Mouse (Mus musculus) megakaryocyte, adult 5-6 weeks (primary cell): ENCODE measurements around the gene C1s2. TPM values are rescaled to one million over a fixed set of nuclear protein-coding genes. Genes with fewer than 3 reads are reported as not detected.
"Not testable (repeated sequence)": the region's sequence is repeated elsewhere in the genome, so short reads cannot be mapped to it uniquely, and the experiment has no call there.

ENCODE experiments used
- ATAC-seq: 2 replicates; pipeline ENCODE4 v1.8.0; 2016; ENCODE audit warnings: mild to moderate bottlenecking, inconsistent platforms; ENCODE audit not compliant: poor library complexity, severe bottlenecking
- total RNA-seq, 2 experiments: library from RNA; stranded (forward) in 1 of 2; stranded (reverse) in 1 of 2; fragments of 153-499, 151-499 nt in 1 of 2; fragments of 221-1000, 200-1000 nt in 1 of 2; gene quantifications; 2 replicates each; pipeline versions ENCODE4 v1.2.3 to v1.2.4; 2015 to 2017

C1s2 gene
- total RNA-seq, 2 experiments from 2014 or later = not detected

GRCm38 (mm10) chr6:124640997-124641396 lies 5.1 kb upstream of the C1s2 start:
- peak; percentile 82 for ATAC-seq

- no peak for ATAC-seq
These were observed 4.2 kb upstream of the C1s2 start for GRCm38 (mm10) chr6:124640041-124640440.

- peak; percentile 80 for ATAC-seq
These were observed 1.1 kb upstream of the C1s2 start for GRCm38 (mm10) chr6:124636858-124637460.

GRCm38 (mm10) chr6:124630763-124631162 lies 5.1 kb downstream of the C1s2 start:
- ATAC-seq = no peak

GRCm38 (mm10) chr6:124626184-124626583 lies 9.7 kb downstream of the C1s2 start:
- not testable (repeated sequence) for ATAC-seq

- no peak for ATAC-seq
These were observed 10.3 kb downstream of the C1s2 start for GRCm38 (mm10) chr6:124625612-124626011.

GRCm38 (mm10) chr6:124602031-124602430 lies 33.9 kb downstream of the C1s2 start:
- no peak for ATAC-seq

GRCm38 (mm10) chr6:124593121-124593520 lies 42.8 kb downstream of the C1s2 start:
- no peak for ATAC-seq

- ATAC-seq = no peak
These were observed 43.6 kb downstream of the C1s2 start for GRCm38 (mm10) chr6:124592186-124592700.

GRCm38 (mm10) chr6:124588771-124589170 lies 47.1 kb downstream of the C1s2 start:
- no peak for ATAC-seq

- ATAC-seq = no peak
These were observed 49.6 kb downstream of the C1s2 start for GRCm38 (mm10) chr6:124586266-124586665.

- ATAC-seq = no peak
These were observed 50.1 kb downstream of the C1s2 start for GRCm38 (mm10) chr6:124585761-124586160.

- no peak for ATAC-seq
These were observed 51.0 kb downstream of the C1s2 start for GRCm38 (mm10) chr6:124584935-124585334.

GRCm38 (mm10) chr6:124582231-124582630 lies 53.7 kb downstream of the C1s2 start:
- no peak for ATAC-seq

- not testable (repeated sequence) for ATAC-seq
These were observed 55.7 kb downstream of the C1s2 start for GRCm38 (mm10) chr6:124580155-124580554.

- not testable (repeated sequence) for ATAC-seq
These were observed 60.7 kb downstream of the C1s2 start for GRCm38 (mm10) chr6:124575155-124575678.

Other genes starting within 250 kb of the C1s2 start
- 16.1 and 16.8 TPM in 2 replicates for gene Pex5, start 221.0 kb downstream of the C1s2 start, total RNA-seq (2015)
- 17.7 and 18.4 TPM in 2 replicates for gene Pex5, start 221.0 kb downstream of the C1s2 start, total RNA-seq (2017)
- gene Clstn3, start 171.3 kb downstream of the C1s2 start, total RNA-seq (2015) = 0.11 and 1.2 TPM in 2 replicates
- 0.51 and 0.73 TPM in 2 replicates for gene Clstn3, start 171.3 kb downstream of the C1s2 start, total RNA-seq (2017)
- 9.2 and 11.8 TPM in 2 replicates for gene C1rl, start 143.0 kb downstream of the C1s2 start, total RNA-seq (2015)
- gene C1rl, start 143.0 kb downstream of the C1s2 start, total RNA-seq (2017) = 15.1 and 15.9 TPM in 2 replicates
- gene C1ra, start 123.7 kb downstream of the C1s2 start, total RNA-seq (2015) = 4.7 and 4.8 TPM in 2 replicates
- 3.4 and 3.8 TPM in 2 replicates for gene C1ra, start 123.7 kb downstream of the C1s2 start, total RNA-seq (2017)
- 0.14 TPM in 1 of 2 replicates, not detected in the other for gene C1s1, start 93.7 kb downstream of the C1s2 start, total RNA-seq (2015)
- gene C1s1, start 93.7 kb downstream of the C1s2 start, total RNA-seq (2017) = 0.28 and 1.0 TPM in 2 replicates
- gene C1rb, start 65.8 kb downstream of the C1s2 start, total RNA-seq (2015) = not detected in 2 replicates
- gene C1rb, start 65.8 kb downstream of the C1s2 start, total RNA-seq (2017) = not detected in 2 replicates
- gene Lpcat3, start 26.9 kb upstream of the C1s2 start, total RNA-seq (2015) = 32.8 and 48.3 TPM in 2 replicates
- 22.4 and 24.8 TPM in 2 replicates for gene Lpcat3, start 26.9 kb upstream of the C1s2 start, total RNA-seq (2017)
- gene Emg1, start 76.1 kb upstream of the C1s2 start, total RNA-seq (2015) = 144 and 179 TPM in 2 replicates
- 170 and 206 TPM in 2 replicates for gene Emg1, start 76.1 kb upstream of the C1s2 start, total RNA-seq (2017)
- 99.5 and 115 TPM in 2 replicates for gene Phb2, start 76.3 kb upstream of the C1s2 start, total RNA-seq (2015)
- 152 and 160 TPM in 2 replicates for gene Phb2, start 76.3 kb upstream of the C1s2 start, total RNA-seq (2017)
- gene Ptpn6, start 102.6 kb upstream of the C1s2 start, total RNA-seq (2015) = 308 and 336 TPM in 2 replicates
- gene Ptpn6, start 102.6 kb upstream of the C1s2 start, total RNA-seq (2017) = 1,009 and 1,024 TPM in 2 replicates
- 177 and 203 TPM in 2 replicates for gene Grcc10, start 105.3 kb upstream of the C1s2 start, total RNA-seq (2015)
- gene Grcc10, start 105.3 kb upstream of the C1s2 start, total RNA-seq (2017) = 121 and 136 TPM in 2 replicates
- gene Gm45234, start 119.9 kb upstream of the C1s2 start, total RNA-seq (2015) = not detected in 2 replicates
- gene Gm45234, start 119.9 kb upstream of the C1s2 start, total RNA-seq (2017) = not detected in 2 replicates
- gene Atn1, start 120.4 kb upstream of the C1s2 start, total RNA-seq (2015) = 25.7 and 29.8 TPM in 2 replicates
- gene Atn1, start 120.4 kb upstream of the C1s2 start, total RNA-seq (2017) = 3.0 and 10.9 TPM in 2 replicates
- gene Eno2, start 133.6 kb upstream of the C1s2 start, total RNA-seq (2015) = not detected in 2 replicates
- gene Eno2, start 133.6 kb upstream of the C1s2 start, total RNA-seq (2017) = not detected in 2 replicates
- gene Lrrc23, start 143.6 kb upstream of the C1s2 start, total RNA-seq (2015) = not detected in 2 replicates
- 0.26 and 3.9 TPM in 2 replicates for gene Lrrc23, start 143.6 kb upstream of the C1s2 start, total RNA-seq (2017)
- gene Spsb2, start 172.6 kb upstream of the C1s2 start, total RNA-seq (2015) = 5.1 and 8.0 TPM in 2 replicates
- 10.3 and 14.0 TPM in 2 replicates for gene Spsb2, start 172.6 kb upstream of the C1s2 start, total RNA-seq (2017)
- gene Tpi1, start 178.2 kb upstream of the C1s2 start, total RNA-seq (2015) = 134 and 144 TPM in 2 replicates
- gene Tpi1, start 178.2 kb upstream of the C1s2 start, total RNA-seq (2017) = 93.8 and 113 TPM in 2 replicates
- 31.8 and 32.7 TPM in 2 replicates for gene Usp5, start 193.4 kb upstream of the C1s2 start, total RNA-seq (2015)
- gene Usp5, start 193.4 kb upstream of the C1s2 start, total RNA-seq (2017) = 56.3 and 58.5 TPM in 2 replicates
- 160 and 180 TPM in 2 replicates for gene Cdca3, start 193.5 kb upstream of the C1s2 start, total RNA-seq (2015)
- gene Cdca3, start 193.5 kb upstream of the C1s2 start, total RNA-seq (2017) = 168 and 185 TPM in 2 replicates
- not detected in 2 replicates for gene Gnb3, start 204.2 kb upstream of the C1s2 start, total RNA-seq (2015)
- gene Gnb3, start 204.2 kb upstream of the C1s2 start, total RNA-seq (2017) = not detected in 2 replicates
- 0.09 and 0.14 TPM in 2 replicates for gene P3h3, start 221.7 kb upstream of the C1s2 start, total RNA-seq (2015)
- gene P3h3, start 221.7 kb upstream of the C1s2 start, total RNA-seq (2017) = 0.61 TPM in 1 of 2 replicates, not detected in the other
- gene Gpr162, start 227.9 kb upstream of the C1s2 start, total RNA-seq (2015) = not detected in 2 replicates
- gene Gpr162, start 227.9 kb upstream of the C1s2 start, total RNA-seq (2017) = 0.33 TPM in 1 of 2 replicates, not detected in the other